Mouse (Mus musculus) liver, postnatal 0 days (tissue): ENCODE results near the gene Faxc.

ENCODE experiments used
- CTCF ChIP-seq: sonication (generic); IDR thresholded peaks from 2 replicates; pipeline ENCODE4 v1.5.1; 2016; ENCODE audit warnings: antibody characterized with exemption, low read depth
- EP300 ChIP-seq: IDR thresholded peaks from 2 replicates; pipeline ENCODE4 v1.6.1; 2016; ENCODE audit warnings: antibody characterized with exemption, low read depth, mild to moderate bottlenecking

- TF ChIP-seq EP300, result no peak
- no peak for TF ChIP-seq CTCF
Measured at GRCm38 (mm10) chr4:21987460-21987859, 56.3 kb downstream of the Faxc start.
